Mouse (Mus musculus) embryonic fibroblast, embryonic 13.5 days (primary cell): ENCODE data around the gene Sphk1.

Source experiments
- CTCF ChIP-seq: IDR thresholded peaks from 2 replicates; pipeline ENCODE4 v1.5.1; 2011; ENCODE audit warnings: mild to moderate bottlenecking, control low read depth, low read length, moderate library complexity, borderline replicate concordance; ENCODE audit not compliant: insufficient read depth
- POLR2A ChIP-seq: IDR thresholded peaks from 2 replicates; pipeline ENCODE4 v1.6.1; 2011; ENCODE audit warnings: low read depth, mild to moderate bottlenecking, control low read depth, low read length, moderate library complexity

DNA sequence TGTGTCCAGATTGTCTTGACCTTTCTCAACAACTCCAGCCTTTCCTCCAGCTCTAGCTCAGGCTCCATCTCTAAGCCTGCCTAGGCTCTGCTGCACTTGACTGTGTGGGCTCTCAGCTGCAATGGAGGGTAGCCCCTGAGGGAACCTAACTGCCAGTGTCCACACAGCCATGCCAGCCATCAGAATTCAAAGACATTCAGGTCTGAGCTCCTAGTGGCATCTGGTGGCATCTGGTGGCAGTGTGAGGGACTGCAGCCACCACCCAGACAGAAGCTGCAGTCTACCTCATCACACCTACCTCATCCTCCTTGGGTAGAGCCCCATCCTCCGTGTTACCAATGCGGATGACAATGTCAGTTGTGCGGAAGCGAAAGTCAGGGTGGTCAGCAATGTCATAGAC, 12.4 kb downstream of the Sphk1 start:
- TF ChIP-seq CTCF (peak; percentile 73; the same call in 1 of the 2 replicates), POLR2A (no peak)
